Mouse (Mus musculus): ENCODE measurements around the gene Brf1. TPM values are rescaled to one million over a fixed set of nuclear protein-coding genes. Genes with fewer than 3 reads are reported as not detected.

Brf1 gene
- polyA plus RNA-seq (2012) = 33.5 and 49.8 TPM in 2 replicates

GRCm38 (mm10) chr12:113000294-113001132 is at the start of gene Brf1:
Brf1 (minus strand) TSS chr12:113000704.

GRCm38 (mm10) chr12:113013604-113014558 is 13.4 kb upstream of the Brf1 start, which contains the start of gene Pacs2:
Pacs2 (plus strand) TSS chr12:113014508.

GRCm38 (mm10) chr12:112976371-112977073 is 24.0 kb downstream of the Brf1 start, which contains the start of gene Btbd6:
Btbd6 (plus strand) TSS chr12:112976482.

GRCm38 (mm10) chr12:112941776-112942713 is 58.5 kb downstream of the Brf1 start, which contains the start of gene Nudt14:
Nudt14 (minus strand) TSS chr12:112942124.

GRCm38 (mm10) chr12:112929562-112930352 is 70.7 kb downstream of the Brf1 start, which contains the start of gene Jag2:
Jag2 (minus strand) TSS chr12:112929776.

Other genes with a start within 250 kb of the Brf1 start
- gene Pld4, start 240.0 kb downstream of the Brf1 start, polyA plus RNA-seq (2012) = 23.9 and 54.7 TPM in 2 replicates
- gene Ahnak2, start 198.0 kb downstream of the Brf1 start, polyA plus RNA-seq (2012) = 0.01 TPM in 1 of 2 replicates, not detected in the other
- 1.7 and 2.4 TPM in 2 replicates for gene Clba1, start 191.8 kb downstream of the Brf1 start, polyA plus RNA-seq (2012)
- 24.9 and 28.0 TPM in 2 replicates for gene Cdca4, start 171.3 kb downstream of the Brf1 start, polyA plus RNA-seq (2012)
- gene Gpr132, start 132.5 kb downstream of the Brf1 start, polyA plus RNA-seq (2012) = 6.3 and 8.1 TPM in 2 replicates
- gene Jag2, start 70.9 kb downstream of the Brf1 start, polyA plus RNA-seq (2012) = 13.5 and 30.2 TPM in 2 replicates
- gene Nudt14, start 58.6 kb downstream of the Brf1 start, polyA plus RNA-seq (2012) = 25.3 and 26.5 TPM in 2 replicates
- 40.9 and 59.2 TPM in 2 replicates for gene Btbd6, start 24.2 kb downstream of the Brf1 start, polyA plus RNA-seq (2012)
- 22.2 and 24.2 TPM in 2 replicates for gene Pacs2, start 13.8 kb upstream of the Brf1 start, polyA plus RNA-seq (2012)
- gene Tex22, start 73.8 kb upstream of the Brf1 start, polyA plus RNA-seq (2012) = 0.05 TPM in 1 of 2 replicates, not detected in the other
- 256 and 328 TPM in 2 replicates for gene Mta1, start 97.6 kb upstream of the Brf1 start, polyA plus RNA-seq (2012)
- gene Crip2, start 139.5 kb upstream of the Brf1 start, polyA plus RNA-seq (2012) = 32.2 and 37.5 TPM in 2 replicates
- gene Crip1, start 145.6 kb upstream of the Brf1 start, polyA plus RNA-seq (2012) = 259 and 275 TPM in 2 replicates
- gene Tedc1, start 155.7 kb upstream of the Brf1 start, polyA plus RNA-seq (2012) = 25.9 and 31.5 TPM in 2 replicates
- gene Tmem121, start 185.2 kb upstream of the Brf1 start, polyA plus RNA-seq (2012) = 0.73 and 1.7 TPM in 2 replicates